Mouse (Mus musculus) kidney, embryonic 14.5 days (tissue): ENCODE measurements around the gene Nsun2. TPM values are rescaled to one million over a fixed set of nuclear protein-coding genes. Genes with fewer than 3 reads are reported as not detected.

Source experiments
- ATAC-seq: fragments of 200-750 bp; cut with Nextera tagmentation; 2 replicates; pipeline ENCODE4 v1.8.0; 2017; ENCODE audit warnings: moderate number of reproducible peaks, mild to moderate bottlenecking, moderate TSS enrichment, moderate library complexity; ENCODE audit not compliant: low FRiP score, low TSS enrichment
- H3K27ac ChIP-seq: fragments of 300-500 bp; sonication (generic); 2 replicates; pipeline ENCODE4 v1.5.1; 2014; ENCODE audit warnings: low read depth, mild to moderate bottlenecking, low read length, moderate library complexity, mixed read lengths
- H3K27me3 ChIP-seq: fragments of 300-500 bp; sonication (generic); 2 replicates; pipeline ENCODE4 v1.6.1; 2014; ENCODE audit warnings: mild to moderate bottlenecking, low read length; ENCODE audit not compliant: control insufficient read depth, insufficient read depth
- H3K36me3 ChIP-seq: fragments of 300-500 bp; sonication (generic); 2 replicates; pipeline ENCODE4 v1.6.1; 2014; ENCODE audit warnings: low read length, mixed read lengths; ENCODE audit not compliant: control insufficient read depth, insufficient read depth
- H3K4me1 ChIP-seq: fragments of 300-500 bp; sonication (generic); 2 replicates; pipeline ENCODE4 v1.6.1; 2014; ENCODE audit warnings: low read length, mixed read lengths; ENCODE audit not compliant: control insufficient read depth, insufficient read depth
- H3K4me2 ChIP-seq: fragments of 300-500 bp; sonication (generic); replicated peaks from 2 replicates; pipeline ENCODE4 v1.6.1; 2014; ENCODE audit warnings: low read depth, mild to moderate bottlenecking, low read length
- H3K4me3 ChIP-seq: fragments of 300-500 bp; sonication (generic); 2 replicates; pipeline ENCODE4 v1.5.1; 2014; ENCODE audit warnings: mild to moderate bottlenecking, low read length
- H3K9ac ChIP-seq: fragments of 300-500 bp; sonication (generic); 2 replicates; pipeline ENCODE4 v1.6.1; 2014; ENCODE audit warnings: low read depth, mild to moderate bottlenecking, low read length, moderate library complexity
- H3K9me3 ChIP-seq: fragments of 300-500 bp; sonication (generic); 2 replicates; pipeline ENCODE4 v1.6.1; 2016; ENCODE audit warnings: low read length; ENCODE audit not compliant: control insufficient read depth
- WGBS: fragments of 180-500 bp; shearing (Covaris S2); extraction: QIAGEN DNeasy Blood & Tissue Kit; methylation state at CpG from one replicate; pipeline ENCODE4 v1.1.7; 2014; 5-methylcytosine and 5-hydroxymethylcytosine counted together
- polyA plus RNA-seq: library from polyadenylated mRNA; unstranded; fragments of >200 nt; fragmentation: Nextera tagmentation; extraction: Ambion mirVana; gene quantifications from 2 replicates; pipeline ENCODE4 v1.2.1, GENCODE M21; 2014

The Nsun2 gene
- polyA plus RNA-seq, 1 experiment from 2014 or later, result 142 TPM

GRCm38 (mm10) chr13:69522161-69522791, 11.3 kb upstream of the Nsun2 start:
- Histone ChIP-seq H3K27ac (no peak overlapping the region), H3K27me3 (no peaks in the 10 kb centered on the region), H3K9ac (no peak overlapping the region), H3K36me3 (no peaks in the 10 kb centered on the region), H3K9me3 (no peaks in the 10 kb centered on the region), H3K4me1 (peaks cover 40% of the 10 kb centered on the region), H3K4me2 (no peak overlapping the region), H3K4me3 (no peak overlapping the region)
- ATAC-seq, result no peak
- WGBS, result 100% methylated on average over 1 of the region's 1 CpGs

- no peaks in the 10 kb centered on the region for H3K27me3 ChIP-seq
- WGBS, result 45% methylated on average over 14 of the region's 14 CpGs
- ATAC-seq, result no peak
- peaks cover 40% of the 10 kb centered on the region for H3K4me1 ChIP-seq
- H3K4me3 ChIP-seq, result no peak overlapping the region
- H3K9me3 ChIP-seq, result no peaks in the 10 kb centered on the region
- no peaks in the 10 kb centered on the region; the same call in 1 of the 2 replicates for H3K36me3 ChIP-seq
- H3K9ac ChIP-seq, result no peak overlapping the region
- H3K4me2 ChIP-seq, result no peak overlapping the region
- H3K27ac ChIP-seq, result no peak overlapping the region
Observed at GRCm38 (mm10) chr13:69523444-69524157, 9.9 kb upstream of the Nsun2 start.

- Histone ChIP-seq H3K9ac (no peak overlapping the region), H3K4me1 (peaks cover 40% of the 10 kb centered on the region), H3K4me2 (no peak overlapping the region), H3K36me3 (no peaks in the 10 kb centered on the region; the same call in 1 of the 2 replicates), H3K9me3 (no peaks in the 10 kb centered on the region), H3K27ac (no peak overlapping the region), H3K27me3 (no peaks in the 10 kb centered on the region), H3K4me3 (no peak overlapping the region)
- ATAC-seq, result no peak
- WGBS, result 73% methylated on average over 2 of the region's 2 CpGs
Observed at GRCm38 (mm10) chr13:69524158-69524530, 9.4 kb upstream of the Nsun2 start.

GRCm38 (mm10) chr13:69525867-69526266, 7.7 kb upstream of the Nsun2 start:
- no peak overlapping the region for H3K9ac ChIP-seq
- H3K4me2 ChIP-seq, result no peak overlapping the region
- no peak overlapping the region for H3K27ac ChIP-seq
- no peaks in the 10 kb centered on the region for H3K9me3 ChIP-seq
- H3K36me3 ChIP-seq, result peaks cover 9% of the 10 kb centered on the region; the same call in 1 of the 2 replicates
- peaks cover 44% of the 10 kb centered on the region for H3K4me1 ChIP-seq
- H3K4me3 ChIP-seq, result no peak overlapping the region
- 0 out of 2 replicates have a peak, but pooled peaks have one; percentile 20 for ATAC-seq
- WGBS, result 63% methylated on average over 4 of the region's 4 CpGs
- H3K27me3 ChIP-seq, result no peaks in the 10 kb centered on the region

DNA sequence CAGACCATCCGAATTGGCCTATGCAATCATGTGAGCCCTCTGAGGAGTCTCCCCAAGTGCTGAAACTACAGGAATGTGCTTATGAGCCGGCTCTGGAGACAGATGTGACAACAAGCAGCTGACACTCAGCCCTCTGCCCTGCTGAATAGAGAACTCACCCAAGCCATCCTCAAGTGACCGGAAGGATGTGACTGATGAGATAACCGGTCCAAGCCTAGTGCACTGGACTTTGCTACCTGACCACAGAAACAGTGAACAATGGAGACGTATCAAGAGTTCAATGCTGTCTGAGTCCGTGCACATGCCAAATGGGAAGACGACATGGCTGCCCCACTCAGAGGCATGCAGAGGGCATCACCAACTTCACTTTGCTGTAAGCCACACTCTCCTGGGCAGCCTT, 5.0 kb upstream of the Nsun2 start:
- H3K9me3 ChIP-seq, result no peaks in the 10 kb centered on the region
- H3K4me1 ChIP-seq, result peaks cover 44% of the 10 kb centered on the region
- no peak overlapping the region for H3K4me3 ChIP-seq
- H3K36me3 ChIP-seq, result peaks cover 9% of the 10 kb centered on the region; the same call in 1 of the 2 replicates
- H3K27me3 ChIP-seq, result no peaks in the 10 kb centered on the region
- H3K27ac ChIP-seq, result no peak overlapping the region
- no peak overlapping the region for H3K4me2 ChIP-seq
- 87% methylated on average over 7 of the region's 7 CpGs for WGBS
- no peak for ATAC-seq
- H3K9ac ChIP-seq, result no peak overlapping the region

GRCm38 (mm10) chr13:69530156-69530555, 3.4 kb upstream of the Nsun2 start:
- 85% methylated on average over 3 of the region's 3 CpGs for WGBS
- Histone ChIP-seq H3K27ac (no peak overlapping the region), H3K4me1 (peaks cover 32% of the 10 kb centered on the region), H3K9ac (0 out of 2 replicates have a peak overlapping the region, but pooled peaks have one; percentile 28), H3K4me3 (no peak overlapping the region), H3K4me2 (no peak overlapping the region), H3K27me3 (no peaks in the 10 kb centered on the region), H3K36me3 (peaks cover 9% of the 10 kb centered on the region; the same call in 1 of the 2 replicates), H3K9me3 (no peaks in the 10 kb centered on the region)
- no peak for ATAC-seq

GRCm38 (mm10) chr13:69530951-69531350, 2.6 kb upstream of the Nsun2 start:
- Histone ChIP-seq H3K27ac (no peak overlapping the region), H3K9me3 (no peaks in the 10 kb centered on the region), H3K4me3 (peak overlapping the region; percentile 89; the same call in 1 of the 2 replicates), H3K36me3 (peaks cover 9% of the 10 kb centered on the region; the same call in 1 of the 2 replicates), H3K4me2 (peak overlapping the region; percentile 63; the same call in 1 of the 2 replicates), H3K27me3 (no peaks in the 10 kb centered on the region), H3K4me1 (peaks cover 33% of the 10 kb centered on the region), H3K9ac (0 out of 2 replicates have a peak overlapping the region, but pooled peaks have one; percentile 28)
- 80% methylated on average over 6 of the region's 6 CpGs for WGBS
- ATAC-seq, result no peak

- no peak for ATAC-seq
- H3K36me3 ChIP-seq, result peaks cover 9% of the 10 kb centered on the region; the same call in 1 of the 2 replicates
- no peaks in the 10 kb centered on the region for H3K9me3 ChIP-seq
- peak overlapping the region; percentile 89 for H3K4me3 ChIP-seq
- H3K4me1 ChIP-seq, result peaks cover 37% of the 10 kb centered on the region
- H3K4me2 ChIP-seq, result peak overlapping the region; percentile 63
- no peak overlapping the region for H3K27ac ChIP-seq
- peak overlapping the region; percentile 28; the same call in 1 of the 2 replicates for H3K9ac ChIP-seq
- WGBS, result 58% methylated on average over 6 of the region's 6 CpGs
- H3K27me3 ChIP-seq, result no peaks in the 10 kb centered on the region
Observed at GRCm38 (mm10) chr13:69531431-69531830, 2.1 kb upstream of the Nsun2 start.
